ENCODE assay signal across 31 mouse cellular contexts in genomic region chr17:13969917-13970316, GRCm38 (mm10). TPM values are rescaled to one million over a fixed set of nuclear protein-coding genes. Genes with fewer than 3 reads are reported as not detected.
"Had no signal": no experiment of that assay in that cellular context is flagged by ENCODE, and none has a peak within 500 bp of the region (broad histone marks: within the 10 kb centered on the region; RNA-seq: fewer than 3 reads in every experiment).

No protein-coding gene starts in this region.

RNA-seq across cellular contexts. Expression of gene Gm7168, which starts 21.7 kb away (rescaled TPM):
- polyA plus RNA-seq: limb, embryonic 10.5 days; limb, embryonic 11.5 days; limb, embryonic 12.5 days; limb, embryonic 13.5 days; limb, embryonic 15.5 days; liver, adult 2 months; liver, embryonic 11.5 days; liver, embryonic 12.5 days; liver, embryonic 13.5 days; liver, embryonic 14.5 days; liver, embryonic 15.5 days; liver, embryonic 16.5 days; liver, postnatal 0 days; lung, embryonic 14.5 days; lung, embryonic 15.5 days; lung, embryonic 16.5 days; lung, postnatal 0 days; macrophage; midbrain, embryonic 10.5 days; midbrain, embryonic 11.5 days; midbrain, embryonic 12.5 days; midbrain, embryonic 13.5 days; midbrain, embryonic 14.5 days; midbrain, embryonic 15.5 days; midbrain, embryonic 16.5 days; midbrain, postnatal 0 days; myocyte; neural tube, embryonic 11.5 days; neural tube, embryonic 12.5 days had no signal

RNA-seq across cellular contexts. Expression of gene Gm7356, which starts 33.6 kb away (rescaled TPM):
- polyA plus RNA-seq: limb, embryonic 10.5 days; limb, embryonic 11.5 days; limb, embryonic 12.5 days; limb, embryonic 13.5 days; limb, embryonic 14.5 days; limb, embryonic 15.5 days; liver, adult 2 months; liver, embryonic 11.5 days; liver, embryonic 12.5 days; liver, embryonic 13.5 days; liver, embryonic 14.5 days; liver, embryonic 15.5 days; liver, embryonic 16.5 days; liver, postnatal 0 days; lung, adult 2 months; lung, embryonic 14.5 days; lung, embryonic 15.5 days; lung, embryonic 16.5 days; lung, postnatal 0 days; macrophage; midbrain, embryonic 10.5 days; midbrain, embryonic 11.5 days; midbrain, embryonic 12.5 days; midbrain, embryonic 13.5 days; midbrain, embryonic 14.5 days; midbrain, embryonic 15.5 days; midbrain, embryonic 16.5 days; midbrain, postnatal 0 days; myocyte; neural tube, embryonic 11.5 days; neural tube, embryonic 12.5 days had no signal
